Mouse (Mus musculus) limb, embryonic 10.5 days (tissue): Measurements from ENCODE around the gene Clcn2. TPM values are rescaled to one million over a fixed set of nuclear protein-coding genes. Genes with fewer than 3 reads are reported as not detected.
"Not testable (repeated sequence)": the region's sequence is repeated elsewhere in the genome, so short reads cannot be mapped to it uniquely, and the experiment has no call there.

ENCODE experiments used
- DNase-seq: peaks from one replicate; pipeline ENCODE4 v3.0.0-alpha.2; 2017; ENCODE audit warnings: low spot score
- H3K27ac ChIP-seq: fragments of 300-500 bp; sonication (generic); 2 replicates; pipeline ENCODE4 v1.5.1; 2016; ENCODE audit warnings: mild to moderate bottlenecking
- H3K27me3 ChIP-seq: fragments of 300-500 bp; sonication (generic); 2 replicates; pipeline ENCODE4 v1.6.1; 2016; ENCODE audit warnings: low read depth, mild to moderate bottlenecking; ENCODE audit not compliant: poor library complexity, severe bottlenecking
- H3K36me3 ChIP-seq: fragments of 300-500 bp; sonication (generic); 2 replicates; pipeline ENCODE4 v1.6.1; 2016; ENCODE audit warnings: mild to moderate bottlenecking, moderate library complexity
- H3K4me1 ChIP-seq: fragments of 300-500 bp; sonication (generic); 2 replicates; pipeline ENCODE4 v1.6.1; 2016
- H3K4me3 ChIP-seq: fragments of 300-500 bp; sonication (generic); 2 replicates; pipeline ENCODE4 v1.5.1; 2016; ENCODE audit warnings: mild to moderate bottlenecking, moderate library complexity
- H3K9me3 ChIP-seq: fragments of 300-500 bp; sonication (generic); replicated peaks from 2 replicates; pipeline ENCODE4 v1.6.1; 2016; ENCODE audit warnings: mild to moderate bottlenecking
- WGBS: fragments of 180-500 bp; shearing (Covaris S2); methylation state at CpG from one replicate; pipeline ENCODE4 v1.1.7; 2016; 5-methylcytosine and 5-hydroxymethylcytosine counted together
- polyA plus RNA-seq: library from polyadenylated mRNA; unstranded; fragments of >200 nt; fragmentation: Nextera tagmentation; extraction: Ambion mirVana; gene quantifications from 2 replicates; pipeline ENCODE4 v1.2.1, GENCODE M21; 2016

Gene Clcn2
- polyA plus RNA-seq, 1 experiment from 2014 or later, result 18.5 TPM

- not testable (repeated sequence) for H3K4me3 ChIP-seq, H3K4me1 ChIP-seq, DNase-seq, H3K27me3 ChIP-seq, H3K27ac ChIP-seq, H3K9me3 ChIP-seq
- peaks cover 29% of the 10 kb centered on the region for H3K36me3 ChIP-seq
- WGBS, result 92% methylated on average over 5 of the region's 6 CpGs
Observed at GRCm38 (mm10) chr16:20668013-20668412, 49.5 kb downstream of the Clcn2 start, which contains the start of gene Eif4g1. TSS of gene Eif4g1 (plus strand) at chr16:20668313.

- no peaks in the 10 kb centered on the region for H3K9me3 ChIP-seq
- peaks cover 5% of the 10 kb centered on the region for H3K4me1 ChIP-seq
- H3K36me3 ChIP-seq, result peaks cover 97% of the 10 kb centered on the region
- H3K27ac ChIP-seq, result no peak overlapping the region
- H3K27me3 ChIP-seq, result no peaks in the 10 kb centered on the region
- 94% methylated on average over 4 of the region's 4 CpGs for WGBS
- no peak overlapping the region for H3K4me3 ChIP-seq
- no peak for DNase-seq
Observed at GRCm38 (mm10) chr16:20657661-20658060, 59.9 kb downstream of the Clcn2 start.

GRCm38 (mm10) chr16:20653315-20653714 is 64.2 kb downstream of the Clcn2 start:
- WGBS, result 62% methylated on average over 2 of the region's 2 CpGs
- DNase-seq, result no peak
- H3K9me3 ChIP-seq, result no peaks in the 10 kb centered on the region
- no peak overlapping the region for H3K27ac ChIP-seq
- H3K4me3 ChIP-seq, result peak overlapping the region; percentile 78; the same call in 1 of the 2 replicates
- peaks cover 54% of the 10 kb centered on the region for H3K36me3 ChIP-seq
- H3K4me1 ChIP-seq, result peaks cover 16% of the 10 kb centered on the region
- H3K27me3 ChIP-seq, result no peaks in the 10 kb centered on the region

Other genes with a start within 250 kb of the Clcn2 start
- 164 and 173 TPM in 2 replicates for gene Eif2b5, start 218.9 kb downstream of the Clcn2 start, polyA plus RNA-seq
- 28.6 and 33.5 TPM in 2 replicates for gene Dvl3, start 200.8 kb downstream of the Clcn2 start, polyA plus RNA-seq
- gene Ap2m1, start 182.3 kb downstream of the Clcn2 start, polyA plus RNA-seq, result 536 and 586 TPM in 2 replicates
- 49.7 and 61.9 TPM in 2 replicates for gene Abcf3, start 169.2 kb downstream of the Clcn2 start, polyA plus RNA-seq
- gene Vwa5b2, start 128.3 kb downstream of the Clcn2 start, polyA plus RNA-seq, result 0.30 and 0.46 TPM in 2 replicates
- 48.1 and 56.1 TPM in 2 replicates for gene Eef1akmt4, start 106.2 kb downstream of the Clcn2 start, polyA plus RNA-seq
- not detected in 2 replicates for gene Gm49333, start 106.1 kb downstream of the Clcn2 start, polyA plus RNA-seq
- gene Alg3, start 106.0 kb downstream of the Clcn2 start, polyA plus RNA-seq, result 54.5 and 62.4 TPM in 2 replicates
- 0.50 and 0.79 TPM in 2 replicates for gene Camk2n2, start 96.5 kb downstream of the Clcn2 start, polyA plus RNA-seq
- gene Ece2, start 87.9 kb downstream of the Clcn2 start, polyA plus RNA-seq, result 1.9 and 2.6 TPM in 2 replicates
- 517 and 538 TPM in 2 replicates for gene Psmd2, start 66.1 kb downstream of the Clcn2 start, polyA plus RNA-seq
- gene Eif4g1, start 49.4 kb downstream of the Clcn2 start, polyA plus RNA-seq, result 267 and 277 TPM in 2 replicates
- 2.7 and 3.8 TPM in 2 replicates for gene Fam131a, start 24.5 kb downstream of the Clcn2 start, polyA plus RNA-seq
- gene Polr2h, start 81 bp downstream of the Clcn2 start, polyA plus RNA-seq, result 148 and 173 TPM in 2 replicates
- 0.41 and 1.6 TPM in 2 replicates for gene Chrd, start 15.4 kb upstream of the Clcn2 start, polyA plus RNA-seq
- 0.21 and 0.54 TPM in 2 replicates for gene Thpo, start 16.8 kb upstream of the Clcn2 start, polyA plus RNA-seq